Mouse (Mus musculus): ENCODE results near the gene Paqr9. TPM values are rescaled to one million over a fixed set of nuclear protein-coding genes. Genes with fewer than 3 reads are reported as not detected.
A peak's percentile ranks its signal among the peaks of the same experiment; 100 is the strongest.

The Paqr9 gene
- total RNA-seq, 2 experiments from 2014 or later, result 41.1 to 43.4 TPM

DNA sequence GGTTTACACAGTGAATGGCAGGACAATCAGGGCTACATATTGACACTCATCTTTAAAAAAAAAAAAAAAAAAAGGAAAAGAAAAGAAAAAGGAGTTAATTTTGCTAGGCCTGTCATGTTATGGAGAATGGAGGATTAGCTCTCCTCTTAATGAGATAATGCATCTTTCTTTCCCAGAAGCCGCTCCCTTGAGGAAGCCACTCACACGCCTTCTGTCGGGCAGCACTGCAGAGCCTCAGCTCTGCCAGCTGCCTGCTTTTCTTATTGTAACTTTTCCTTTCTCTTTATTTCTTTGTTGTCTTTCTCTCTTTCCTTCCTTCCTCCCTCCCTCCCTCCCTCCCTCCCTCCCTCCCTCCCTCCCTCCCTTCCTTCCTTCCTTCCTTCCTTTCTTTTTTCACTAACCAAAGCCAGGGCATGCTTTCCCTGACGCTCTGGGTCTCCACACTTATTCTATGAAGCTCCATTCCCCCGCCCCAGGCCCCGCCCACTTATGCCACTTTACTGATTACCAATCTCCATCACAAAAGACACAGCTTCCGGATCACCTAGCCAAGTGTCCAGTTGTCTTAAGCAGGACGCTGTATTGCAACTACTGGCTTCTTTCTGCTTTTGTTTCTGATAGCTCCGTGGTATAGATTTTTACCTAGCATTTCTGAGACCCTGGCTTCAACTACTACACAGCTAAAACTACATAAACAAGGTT, 54.1 kb downstream of the Paqr9 start:
- intact Hi-C loops (cut with DNase I), result no loop called here
- DNase-seq (ENCODE audit: low spot score), result no peak

DNA sequence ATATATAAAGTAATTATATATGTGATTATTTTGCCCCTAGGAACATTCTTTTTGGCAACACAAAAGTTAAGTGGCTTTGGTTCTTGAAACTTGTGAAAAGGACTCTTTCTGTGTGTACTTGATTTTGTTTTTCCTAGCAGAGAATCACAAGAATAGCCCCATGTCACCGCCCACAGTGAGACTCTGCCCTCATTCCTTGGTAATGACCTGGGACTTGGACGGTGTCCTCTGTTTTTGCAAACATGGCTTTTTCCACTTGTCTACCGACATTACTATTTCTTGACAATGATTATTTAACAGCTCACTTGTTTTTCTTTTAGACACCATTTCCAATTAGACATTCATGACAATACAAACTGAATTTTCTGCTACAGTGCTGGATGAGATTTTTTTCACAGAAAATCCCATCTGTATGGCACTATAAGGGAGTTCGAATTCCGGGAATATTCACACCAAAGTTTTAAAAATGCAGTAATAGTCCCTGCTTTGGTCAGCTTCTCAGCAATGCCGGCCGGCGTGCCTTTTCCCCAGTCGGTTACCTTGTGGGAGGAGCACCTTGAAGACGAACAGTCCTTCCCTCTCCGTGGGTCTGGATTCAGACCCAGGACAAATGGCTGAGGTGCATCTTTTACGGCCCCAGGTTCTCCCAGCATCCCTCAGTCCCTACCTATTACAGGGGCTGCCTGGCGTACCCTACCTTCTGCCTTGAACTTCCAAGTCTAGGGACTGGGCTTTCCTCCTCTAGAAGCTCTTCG, 55.6 kb downstream of the Paqr9 start:
- intact Hi-C loops (cut with DNase I), result no loop called here
- peak; percentile 32 for DNase-seq (ENCODE audit: low spot score)

DNA sequence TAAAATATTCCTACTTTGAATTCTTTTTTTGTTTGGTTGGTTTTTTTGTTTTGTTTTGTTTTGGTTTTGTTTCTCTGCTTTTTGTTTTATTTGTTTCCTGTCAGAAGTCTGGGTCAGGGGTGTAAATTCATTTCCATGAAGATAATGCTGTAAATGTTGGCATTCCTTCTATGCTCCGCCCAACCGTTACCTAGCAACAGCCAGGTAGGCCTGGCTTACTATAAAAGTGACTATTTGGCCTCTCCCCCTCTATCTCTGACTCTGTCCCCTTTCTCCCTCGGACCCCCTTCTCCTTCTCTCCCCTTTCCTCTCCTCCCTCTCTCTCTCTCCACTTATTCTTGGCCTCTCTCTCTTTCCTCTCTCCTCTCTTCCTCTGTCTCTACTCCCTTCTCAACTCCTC, 56.5 kb downstream of the Paqr9 start:
- intact Hi-C loops (cut with DNase I), result no loop called here

More for the DNA sequence above, 56.5 kb downstream of the Paqr9 start:
- DNase-seq (ENCODE audit: low spot score), result no peak

Other genes with a start within 250 kb of the Paqr9 start
- 1 to 10 TPM; 1.4 TPM for gene Chst2, start 152.9 kb upstream of the Paqr9 start, total RNA-seq (2021)
- 10 to 100 TPM; 27.8 to 32.2 TPM for gene U2surp, start 47.7 kb upstream of the Paqr9 start, total RNA-seq (2021)
- 10 to 100 TPM; 29.1 to 33.7 TPM for gene Pcolce2, start 77.9 kb downstream of the Paqr9 start, total RNA-seq (2021)
- gene Trpc1, start 190.7 kb downstream of the Paqr9 start, total RNA-seq (2021), result 1 to 10 TPM; 6.7 to 7.2 TPM

All from heart, postnatal 25 days (tissue).